Mouse (Mus musculus) limb, embryonic 11.5 days (tissue): ENCODE results near the gene Lpar5. TPM values are rescaled to one million over a fixed set of nuclear protein-coding genes. Genes with fewer than 3 reads are reported as not detected.

Source experiments
- ATAC-seq: fragments of 200-750 bp; cut with Nextera tagmentation; 2 replicates; pipeline ENCODE4 v1.8.0; 2017; ENCODE audit warnings: low read depth; ENCODE audit not compliant: insufficient number of reproducible peaks, low FRiP score, low TSS enrichment
- DNase-seq: peaks from one replicate; pipeline ENCODE4 v3.0.0-alpha.2; 2015; ENCODE audit warnings: low spot score
- H3K27ac ChIP-seq: fragments of 300-500 bp; sonication (generic); replicated peaks from 2 replicates; pipeline ENCODE4 v1.5.1; 2014; ENCODE audit warnings: low read depth, mild to moderate bottlenecking, low read length
- H3K27me3 ChIP-seq: fragments of 300-500 bp; sonication (generic); 2 replicates; pipeline ENCODE4 v1.6.1; 2014; ENCODE audit warnings: mild to moderate bottlenecking, low read length, mixed read lengths; ENCODE audit not compliant: control insufficient read depth, insufficient read depth
- H3K36me3 ChIP-seq: fragments of 300-500 bp; sonication (generic); 2 replicates; pipeline ENCODE4 v1.6.1; 2014; ENCODE audit warnings: mild to moderate bottlenecking, low read length, moderate library complexity, mixed read lengths; ENCODE audit not compliant: control insufficient read depth, insufficient read depth
- H3K4me1 ChIP-seq: fragments of 300-500 bp; sonication (generic); 2 replicates; pipeline ENCODE4 v1.6.1; 2014; ENCODE audit warnings: low read length, mixed read lengths; ENCODE audit not compliant: control insufficient read depth, insufficient read depth
- H3K4me2 ChIP-seq: fragments of 300-500 bp; sonication (generic); 2 replicates; pipeline ENCODE4 v1.6.1; 2014; ENCODE audit warnings: low read depth, mild to moderate bottlenecking, moderate library complexity; ENCODE audit not compliant: severe bottlenecking
- H3K4me3 ChIP-seq: fragments of 300-500 bp; sonication (generic); 2 replicates; pipeline ENCODE4 v1.5.1; 2014; ENCODE audit warnings: low read depth, low read length
- H3K9ac ChIP-seq: fragments of 300-500 bp; sonication (generic); 2 replicates; pipeline ENCODE4 v1.6.1; 2014; ENCODE audit warnings: mild to moderate bottlenecking, low read length
- H3K9me3 ChIP-seq: fragments of 300-500 bp; sonication (generic); 2 replicates; pipeline ENCODE4 v1.6.1; 2016; ENCODE audit warnings: low read length; ENCODE audit not compliant: control insufficient read depth
- WGBS: fragments of 180-500 bp; shearing (Covaris S2); extraction: QIAGEN DNeasy Blood & Tissue Kit; methylation state at CpG from one replicate; pipeline ENCODE4 v1.1.7; 2014; 5-methylcytosine and 5-hydroxymethylcytosine counted together
- polyA plus RNA-seq: library from polyadenylated mRNA; unstranded; fragments of >200 nt; fragmentation: Nextera tagmentation; extraction: Ambion mirVana; gene quantifications from 2 replicates; pipeline ENCODE4 v1.2.1, GENCODE M21; 2014

Gene Lpar5
- polyA plus RNA-seq, 1 experiment from 2014 or later, result 0.32 TPM

DNA sequence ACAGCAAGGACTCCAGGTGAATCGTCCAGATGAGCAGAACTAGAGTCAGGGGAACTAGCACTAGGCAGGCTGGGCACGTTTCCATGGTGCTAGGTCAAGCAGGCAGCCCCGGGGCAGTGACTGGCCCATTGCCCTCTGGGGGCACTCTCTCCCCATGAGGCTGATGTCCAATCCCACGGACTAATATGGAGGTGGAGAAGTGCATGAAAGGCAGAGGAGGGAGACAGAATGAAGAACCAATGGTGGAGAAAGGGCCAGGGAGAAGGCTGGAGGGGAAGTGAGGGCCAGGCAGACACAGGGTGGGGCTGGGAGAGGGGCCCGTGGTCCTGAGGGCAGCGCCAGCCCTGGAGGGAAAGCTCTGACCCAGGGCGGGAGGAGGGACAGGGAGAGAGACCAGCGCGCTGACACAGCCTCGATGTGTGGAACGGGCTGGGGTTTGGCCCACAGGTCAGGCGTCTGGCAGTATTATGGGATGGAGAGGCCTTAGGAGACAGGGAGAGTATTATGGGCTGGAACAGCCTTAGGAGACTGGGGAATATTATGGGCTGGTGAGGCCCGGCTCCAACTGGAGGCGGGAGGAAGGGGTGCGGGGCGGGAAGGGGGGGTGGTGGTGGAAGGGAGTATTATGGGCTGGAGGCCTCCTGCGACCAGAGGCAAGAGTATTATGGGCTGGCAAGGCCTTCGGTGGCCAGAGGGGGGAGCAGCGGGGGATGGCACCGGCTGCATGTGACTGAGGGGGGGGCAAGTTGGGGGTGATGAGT is 21.0 kb downstream of the Lpar5 start:
- Histone ChIP-seq H3K4me1 (peaks cover 19% of the 10 kb centered on the region), H3K27ac (peak overlapping the region; percentile 92), H3K27me3 (no peaks in the 10 kb centered on the region), H3K9me3 (no peaks in the 10 kb centered on the region), H3K4me3 (no peak overlapping the region; the same call in 1 of the 2 replicates), H3K4me2 (peak overlapping the region; percentile 44; the same call in 1 of the 2 replicates), H3K9ac (0 out of 2 replicates have a peak overlapping the region, but pooled peaks have one; percentile 47), H3K36me3 (no peaks in the 10 kb centered on the region)
- under 1% methylated on average over 20 of the region's 20 CpGs for WGBS
- ATAC-seq, result peak; percentile 83
- DNase-seq, result peak; percentile 87

- H3K9me3 ChIP-seq, result no peaks in the 10 kb centered on the region
- peak overlapping the region; percentile 44 for H3K4me2 ChIP-seq
- H3K27ac ChIP-seq, result peak overlapping the region; percentile 92
- peak; percentile 79 for ATAC-seq
- peak overlapping the region; percentile 27 for H3K9ac ChIP-seq
- no peaks in the 10 kb centered on the region for H3K27me3 ChIP-seq
- no peaks in the 10 kb centered on the region for H3K36me3 ChIP-seq
- DNase-seq, result peak; percentile 85
- WGBS, result 1% methylated on average over 15 of the region's 15 CpGs
- peaks cover 19% of the 10 kb centered on the region for H3K4me1 ChIP-seq
- peak overlapping the region; percentile 12 for H3K4me3 ChIP-seq
These were observed 22.0 kb downstream of the Lpar5 start for GRCm38 (mm10) chr6:125089521-125090321.

DNA sequence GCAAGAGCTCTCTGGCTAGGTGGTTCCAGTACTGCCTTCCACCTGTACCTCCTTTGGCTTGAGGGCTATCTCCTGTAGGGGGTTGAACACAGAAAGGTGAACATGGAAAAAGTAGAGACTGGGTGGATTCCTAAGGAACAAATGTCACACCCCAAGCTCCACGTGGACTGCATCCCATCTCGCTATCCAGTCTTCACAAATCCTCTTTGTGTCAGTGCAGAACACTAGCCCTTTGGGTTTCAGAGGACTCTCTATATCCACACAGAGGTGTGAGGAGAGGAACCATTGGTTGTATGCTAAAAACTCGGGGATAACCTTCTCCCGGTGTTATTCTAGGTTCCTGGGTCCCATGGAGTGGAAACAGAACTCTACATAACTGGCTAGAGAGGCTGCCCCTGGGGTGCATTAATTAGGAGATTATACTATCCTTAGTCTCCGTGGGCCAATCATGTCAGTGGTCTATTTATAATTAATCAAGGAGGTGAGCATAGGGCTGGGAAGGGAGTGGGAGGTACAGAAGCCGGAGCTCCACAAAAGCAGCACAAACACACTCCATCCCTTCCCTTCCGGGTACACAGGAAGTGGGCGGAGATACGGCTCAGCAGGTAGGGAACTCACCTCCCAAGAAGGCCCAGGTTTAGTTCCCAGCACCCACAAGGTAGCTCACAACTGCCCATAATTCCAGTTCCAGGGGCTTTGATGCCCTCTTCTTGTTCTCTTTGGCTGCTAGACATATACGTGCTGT is 22.8 kb downstream of the Lpar5 start:
- Histone ChIP-seq H3K9me3 (no peaks in the 10 kb centered on the region), H3K36me3 (no peaks in the 10 kb centered on the region), H3K27me3 (no peaks in the 10 kb centered on the region), H3K9ac (peak overlapping the region; percentile 27; the same call in 1 of the 2 replicates), H3K4me2 (peak overlapping the region; percentile 44), H3K27ac (peak overlapping the region; percentile 92), H3K4me3 (peak overlapping the region; percentile 12; the same call in 1 of the 2 replicates), H3K4me1 (peaks cover 19% of the 10 kb centered on the region)
- no peak for DNase-seq
- no peak; the same call in 1 of the 2 replicates for ATAC-seq
- 56% methylated on average over 10 of the region's 10 CpGs for WGBS

GRCm38 (mm10) chr6:125092372-125092771 is 24.7 kb downstream of the Lpar5 start:
- no peak overlapping the region for H3K9ac ChIP-seq
- 89% methylated on average over 5 of the region's 5 CpGs for WGBS
- ATAC-seq (no peak), DNase-seq (no peak)
- no peaks in the 10 kb centered on the region for H3K9me3 ChIP-seq
- peaks cover 19% of the 10 kb centered on the region for H3K4me1 ChIP-seq
- H3K4me3 ChIP-seq, result no peak overlapping the region
- no peaks in the 10 kb centered on the region for H3K27me3 ChIP-seq
- no peaks in the 10 kb centered on the region for H3K36me3 ChIP-seq
- no peak overlapping the region for H3K27ac ChIP-seq
- H3K4me2 ChIP-seq, result no peak overlapping the region

DNA sequence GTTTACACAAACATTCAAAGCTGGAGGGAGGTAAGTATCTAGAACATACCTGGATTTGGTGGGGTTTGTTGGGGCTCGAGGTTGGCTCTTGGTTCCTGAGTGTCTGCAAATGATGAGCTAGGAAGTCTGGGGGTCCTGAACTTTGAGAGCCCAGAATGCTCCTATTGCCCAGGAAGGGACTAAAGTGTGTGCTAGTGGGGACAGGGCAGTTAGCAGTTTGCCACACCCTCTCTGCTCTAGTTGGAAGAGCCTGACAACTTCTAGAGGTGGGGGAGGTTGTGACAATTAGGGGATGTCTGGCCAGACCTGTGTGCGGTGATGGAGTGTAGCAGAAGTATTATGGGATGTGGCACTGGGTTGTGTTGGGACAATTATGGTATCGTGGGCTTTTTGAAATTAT is 27.1 kb downstream of the Lpar5 start:
- ATAC-seq (no peak), DNase-seq (no peak)
- Histone ChIP-seq H3K9ac (no peak overlapping the region), H3K27ac (0 out of 2 replicates have a peak overlapping the region, but pooled peaks have one; percentile 95), H3K36me3 (peaks cover 8% of the 10 kb centered on the region), H3K4me2 (no peak overlapping the region), H3K4me3 (no peak overlapping the region), H3K9me3 (no peaks in the 10 kb centered on the region), H3K4me1 (peaks cover 34% of the 10 kb centered on the region), H3K27me3 (no peaks in the 10 kb centered on the region)
- 54% methylated on average over 3 of the region's 3 CpGs for WGBS

DNA sequence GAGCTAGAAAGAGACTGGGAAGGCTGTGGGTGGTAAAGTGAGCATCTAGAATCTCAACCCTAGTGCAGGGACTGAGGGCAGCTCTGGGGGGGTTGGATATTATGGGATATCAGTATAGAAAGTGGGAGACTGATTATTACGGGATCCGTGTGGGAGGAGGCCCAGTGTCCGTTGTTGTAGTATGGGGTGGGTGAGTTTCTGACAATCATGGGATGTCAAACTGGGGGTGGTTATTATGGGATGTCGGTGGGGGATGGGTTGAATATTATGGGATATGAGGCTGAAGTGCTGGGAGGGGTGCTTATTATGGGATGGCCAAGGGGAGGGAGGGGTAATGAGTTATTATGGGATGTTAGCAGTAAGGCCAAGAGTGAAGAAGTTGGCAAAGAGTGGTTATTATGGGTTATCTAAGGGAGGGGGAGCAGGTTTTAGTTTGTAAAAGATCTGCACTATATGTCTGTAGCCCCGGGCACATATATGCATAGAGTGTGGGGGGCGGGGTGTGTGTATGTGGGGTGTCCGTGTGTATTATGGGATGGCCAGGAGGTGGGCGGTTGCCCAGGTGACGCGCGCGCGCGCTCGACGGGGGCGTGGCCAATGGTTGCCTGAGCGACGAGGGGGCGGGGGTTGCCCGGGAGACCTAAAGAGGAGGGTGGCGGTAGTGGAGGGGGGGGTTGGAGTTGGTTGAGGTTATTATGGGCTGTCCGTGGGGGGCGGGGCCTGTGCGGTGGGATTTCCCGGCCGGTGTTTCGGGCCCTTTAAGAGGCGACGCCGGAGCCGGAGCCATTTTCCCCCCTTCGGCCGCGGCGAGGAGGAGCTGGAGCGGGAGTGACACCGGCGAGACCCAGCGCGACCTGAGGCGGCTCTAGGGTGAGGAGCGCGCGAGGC is 27.9 kb downstream of the Lpar5 start, which contains the start of gene Chd4:
TSS of gene Chd4 (plus strand) at position 591 of the 888 bp plus-strand sequence.
- DNase-seq (peak; percentile 92), ATAC-seq (peak; percentile 75)
- Histone ChIP-seq H3K27me3 (no peaks in the 10 kb centered on the region), H3K27ac (peak within 1 kb of the TSS; percentile 95), H3K36me3 (peaks cover 10% of the 10 kb centered on the region), H3K9ac (peak within 1 kb of the TSS; percentile 89), H3K4me2 (peak within 1 kb of the TSS; percentile 94), H3K4me1 (peaks cover 29% of the 10 kb centered on the region), H3K9me3 (no peaks in the 10 kb centered on the region), H3K4me3 (peak within 1 kb of the TSS; percentile 100)
- 3% methylated on average over 43 of the region's 45 CpGs for WGBS

GRCm38 (mm10) chr6:125096279-125096596 is 28.5 kb downstream of the Lpar5 start:
- Histone ChIP-seq H3K36me3 (peaks cover 16% of the 10 kb centered on the region), H3K4me2 (peak overlapping the region; percentile 94), H3K9ac (peak overlapping the region; percentile 89), H3K27me3 (no peaks in the 10 kb centered on the region), H3K9me3 (no peaks in the 10 kb centered on the region), H3K27ac (peak overlapping the region; percentile 95), H3K4me1 (peaks cover 26% of the 10 kb centered on the region), H3K4me3 (peak overlapping the region; percentile 100)
- 0% methylated on average over 16 of the region's 32 CpGs for WGBS
- ATAC-seq (peak; percentile 40; the same call in 1 of the 2 replicates), DNase-seq (no peak)
